Mouse (Mus musculus) T-cell, adult 2 months (primary cell): Measurements from ENCODE around the gene Synpo2.

Experiments
- DNase-seq: peaks from one replicate; pipeline ENCODE4 v3.0.0; 2022; ENCODE audit warnings: low spot score

Gene Synpo2

DNA sequence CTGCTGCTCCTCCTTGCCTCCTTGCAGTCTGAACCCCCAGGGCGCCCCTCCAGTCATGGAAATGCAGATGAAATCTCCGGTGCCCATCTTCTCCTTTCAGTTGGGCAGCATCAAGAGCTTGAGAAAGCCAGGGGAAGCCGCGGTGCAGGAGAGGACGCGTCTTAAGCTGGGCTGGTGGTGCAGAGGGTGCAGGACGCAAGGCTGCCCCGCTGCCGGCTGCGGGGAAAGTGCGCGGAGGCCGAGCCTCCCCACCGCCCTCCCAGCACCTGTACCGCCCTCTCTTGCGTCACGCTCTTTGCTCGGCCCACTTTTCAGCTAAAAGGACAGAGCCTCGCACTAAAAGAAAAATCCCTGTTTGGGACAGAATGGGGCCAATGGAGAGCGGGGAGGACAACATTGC is at the start of gene Synpo2:
TSS of gene Synpo2 (minus strand) at position 229 of the 400 bp plus-strand sequence.
- no peak for DNase-seq

DNA sequence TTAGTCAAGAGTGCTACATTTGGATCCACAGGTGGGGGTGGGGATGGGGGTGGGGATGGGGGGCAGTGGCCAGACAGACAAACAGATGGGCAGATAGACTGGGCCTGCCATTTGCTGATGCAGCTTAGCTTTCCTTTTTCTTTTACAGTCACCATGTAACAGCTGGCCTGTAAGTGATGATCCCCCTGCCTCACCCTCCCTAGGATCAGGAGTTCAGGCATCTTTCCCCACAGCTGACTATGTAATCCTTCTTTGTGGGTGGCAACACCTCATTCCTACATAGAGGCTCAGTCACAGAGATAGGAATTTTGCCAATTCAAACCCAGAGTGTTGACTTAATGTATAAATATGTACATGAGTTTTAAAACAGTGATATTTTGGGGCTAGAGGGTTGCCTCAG is 49.7 kb upstream of the Synpo2 start:
- DNase-seq = no peak

- DNase-seq = no peak
Measured at GRCm38 (mm10) chr3:123284284-123284683, 48.3 kb upstream of the Synpo2 start.

DNA sequence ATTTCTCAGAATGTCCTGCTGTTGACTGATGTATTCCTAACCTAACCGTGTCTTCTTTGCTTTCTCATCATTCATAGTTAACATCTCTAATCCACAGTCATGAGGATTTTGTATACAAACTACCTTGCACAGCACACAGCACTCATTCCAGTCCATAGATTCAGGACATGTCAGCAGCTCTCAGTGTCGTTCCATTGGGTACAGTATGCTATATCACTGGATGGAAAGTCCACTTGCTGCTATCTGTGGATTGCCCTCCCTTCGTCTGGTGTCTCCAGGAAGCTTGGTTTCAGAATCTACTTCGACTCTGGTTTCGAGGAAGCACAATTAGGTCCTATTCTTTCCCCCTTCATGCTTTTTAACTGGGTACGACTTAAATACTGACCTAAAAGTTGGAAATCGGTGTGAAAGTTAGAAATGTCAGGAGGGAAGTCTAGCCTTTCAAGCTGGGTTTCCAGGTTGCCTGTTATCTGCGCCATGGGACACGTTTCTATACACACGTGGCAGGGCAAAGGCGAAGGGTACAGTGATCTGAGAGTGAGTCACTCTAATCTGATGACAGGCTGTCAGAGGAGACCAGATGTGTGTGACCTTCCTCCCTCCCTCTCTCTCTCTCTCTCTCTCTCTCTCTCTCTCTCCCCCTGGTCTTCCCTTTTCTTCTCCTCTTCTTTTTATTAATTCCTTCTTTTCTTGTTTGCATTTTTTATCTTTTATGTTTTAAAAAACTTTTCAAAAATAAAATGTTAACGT is 47.1 kb upstream of the Synpo2 start:
- DNase-seq = no peak

- peak; percentile 47 for DNase-seq
Measured at GRCm38 (mm10) chr3:123267741-123268201, 31.8 kb upstream of the Synpo2 start.

DNA sequence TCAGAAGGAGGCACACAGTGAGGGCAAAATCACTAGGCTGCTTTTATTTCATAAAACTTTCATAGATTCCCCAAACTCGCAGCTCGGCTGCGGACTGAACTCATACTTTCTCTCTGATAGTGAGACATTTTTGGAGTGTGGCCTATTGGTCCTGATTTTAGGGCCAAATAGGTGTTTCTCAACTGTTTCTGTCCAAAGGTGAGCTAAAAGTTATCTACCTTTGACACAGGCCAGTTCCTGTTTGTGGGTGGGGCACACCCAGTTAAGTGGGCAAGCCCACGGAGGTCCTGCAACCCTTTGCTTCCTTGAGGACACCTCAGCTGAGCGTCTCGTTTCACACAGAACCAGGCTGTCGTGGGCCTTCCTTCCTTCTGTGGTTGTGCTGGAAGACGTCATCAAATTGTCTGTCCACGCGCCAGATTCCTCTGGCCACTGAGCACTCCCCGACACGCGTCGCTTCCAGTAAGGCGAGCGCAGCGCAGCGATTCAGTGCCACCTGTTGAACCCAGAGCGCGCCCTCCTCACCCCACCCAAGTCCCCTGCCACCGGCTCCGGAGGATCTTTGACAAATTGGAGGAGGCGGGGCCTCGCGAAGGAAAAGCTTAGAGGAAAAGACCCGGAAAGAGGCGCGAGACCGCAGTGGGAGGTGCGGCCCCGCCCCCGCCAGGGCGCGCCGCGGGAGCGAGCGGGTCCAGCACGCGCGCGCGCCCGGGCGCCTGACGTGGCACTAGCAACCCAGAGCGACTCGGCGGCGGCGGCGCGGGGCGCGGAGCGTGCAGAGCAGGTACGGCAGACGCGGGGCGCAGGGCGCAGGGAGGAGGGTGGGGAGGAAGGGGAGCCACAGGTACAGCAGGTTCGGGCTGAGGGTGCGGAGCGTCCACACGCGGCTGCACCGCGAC is 31.1 kb upstream of the Synpo2 start, which contains the start of gene Sec24d:
TSS of gene Sec24d (plus strand) at position 703 of the 899 bp plus-strand sequence.
- peak; percentile 87 for DNase-seq

DNA sequence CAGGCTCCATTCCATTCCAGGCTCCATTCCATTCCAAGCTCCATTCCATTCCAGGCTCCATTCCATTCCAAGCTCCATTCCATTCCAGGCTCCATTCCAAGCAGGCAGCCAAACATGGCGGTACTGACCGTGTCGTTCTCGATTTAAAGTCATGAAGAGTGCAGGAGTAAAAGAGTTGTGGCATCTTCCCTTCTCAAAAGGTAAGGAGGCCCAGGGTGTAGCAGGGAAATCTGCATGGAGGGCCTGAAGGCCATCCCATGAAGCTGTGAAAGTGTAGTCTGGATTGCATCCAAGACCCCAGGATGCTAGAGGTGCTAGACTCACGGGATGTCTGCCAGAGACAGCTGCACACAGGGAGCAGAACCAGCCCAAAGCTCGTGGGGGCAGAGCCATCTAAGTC is 28.8 kb upstream of the Synpo2 start:
- DNase-seq = no peak

DNA sequence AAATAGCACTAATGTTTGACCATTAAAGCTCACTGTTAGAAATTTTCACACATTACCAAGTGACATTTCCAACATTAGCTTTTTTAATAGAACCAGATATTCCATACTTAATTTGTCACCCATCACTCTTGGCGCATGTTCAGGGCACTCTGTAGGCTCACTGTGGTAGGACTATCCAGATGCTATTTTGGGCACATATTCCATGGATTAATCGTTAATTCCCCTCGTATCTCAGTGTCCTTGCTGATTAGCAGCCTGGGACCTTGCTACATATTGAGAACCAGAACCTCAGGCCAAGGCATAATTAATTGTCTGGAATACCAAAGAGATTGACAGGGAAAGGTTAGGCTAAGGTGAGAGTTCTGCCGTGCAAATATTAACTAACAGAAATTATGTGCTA is 22.8 kb upstream of the Synpo2 start:
- DNase-seq = no peak

DNA sequence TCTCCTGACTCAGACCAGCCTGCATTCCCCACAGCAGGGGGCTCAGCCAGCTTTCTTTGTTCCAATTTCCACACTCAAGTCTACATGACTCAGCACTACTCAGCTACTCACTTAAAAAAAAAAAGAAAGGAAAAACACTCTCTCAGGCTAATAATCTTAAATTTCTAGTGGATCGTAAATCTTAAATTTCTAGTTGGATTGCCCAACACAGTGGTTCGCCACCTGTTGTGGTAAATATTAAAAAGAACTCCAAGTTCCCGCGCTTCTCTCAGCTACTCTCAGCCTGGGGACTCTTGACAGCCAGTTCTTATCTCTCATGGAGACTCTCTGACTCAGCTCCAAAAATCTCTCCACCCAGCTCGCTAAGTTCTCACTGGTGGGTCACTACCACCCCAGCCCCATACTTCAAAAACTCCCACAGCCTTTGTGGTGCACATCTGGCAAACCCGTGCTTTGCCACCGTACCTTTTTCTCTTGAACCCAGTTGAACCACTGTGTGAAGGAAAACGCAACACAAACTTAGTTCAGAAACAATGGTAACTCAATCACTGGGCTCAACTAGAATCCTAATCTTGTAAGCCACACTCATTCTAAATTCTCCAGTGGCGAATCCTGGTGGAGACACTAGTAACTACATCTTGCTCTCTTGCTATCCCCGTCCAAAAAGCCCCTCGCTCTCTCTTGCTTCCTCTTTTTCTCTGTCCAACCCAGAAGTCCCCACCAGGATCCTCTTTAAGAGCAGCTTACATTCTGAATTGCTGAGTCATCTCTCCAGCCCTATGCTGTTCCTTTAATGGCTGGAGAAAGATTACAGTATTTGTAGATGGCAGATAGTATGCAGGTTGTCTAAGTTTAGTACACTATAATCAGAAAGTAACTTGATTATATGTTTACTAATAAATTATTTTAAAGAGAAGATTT is 20.5 kb upstream of the Synpo2 start:
- DNase-seq = no peak

- no peak for DNase-seq
Measured at GRCm38 (mm10) chr3:123245646-123246045, 9.7 kb upstream of the Synpo2 start.

DNA sequence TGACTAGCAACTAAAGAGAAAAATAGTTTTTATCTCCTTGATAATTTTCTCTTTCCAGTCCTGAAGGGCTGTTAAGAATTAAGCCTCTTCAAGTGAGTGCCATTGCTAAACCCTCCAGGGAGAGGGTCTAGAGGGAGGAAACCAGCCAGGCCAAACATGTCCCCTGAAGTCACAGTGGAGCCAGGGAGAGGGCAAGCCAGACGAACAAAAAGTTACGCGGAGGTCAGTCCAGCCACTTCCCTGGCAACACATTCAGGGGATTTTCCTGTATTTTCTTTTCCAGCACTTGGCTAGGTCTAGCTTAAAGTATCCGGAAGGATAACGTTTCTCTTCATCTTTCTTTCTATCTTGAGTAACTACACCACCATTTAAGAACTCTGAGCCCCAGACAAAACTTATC is 8.4 kb upstream of the Synpo2 start:
- DNase-seq = no peak

DNA sequence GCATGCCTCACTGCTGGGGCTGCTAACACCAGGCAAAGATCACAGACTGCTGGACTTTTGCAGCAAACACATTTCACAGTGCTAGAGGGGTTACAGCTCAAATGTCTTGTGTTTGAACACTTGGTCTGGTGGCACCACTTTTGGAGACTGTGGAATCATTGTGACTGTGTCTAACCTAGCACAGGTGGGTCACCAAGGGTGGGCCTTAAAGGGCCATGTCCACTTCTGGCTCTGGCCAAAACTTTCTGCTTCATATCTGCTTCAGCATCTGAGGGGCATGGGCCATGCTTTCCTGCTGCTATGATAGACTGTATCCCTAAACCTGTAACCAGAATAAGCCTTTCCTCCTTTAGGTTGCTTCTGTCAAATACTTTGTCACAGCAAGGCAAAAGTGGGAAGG is 1.5 kb upstream of the Synpo2 start:
- no peak for DNase-seq

- no peak for DNase-seq
Measured at GRCm38 (mm10) chr3:123237039-123237438, 1.1 kb upstream of the Synpo2 start.

DNA sequence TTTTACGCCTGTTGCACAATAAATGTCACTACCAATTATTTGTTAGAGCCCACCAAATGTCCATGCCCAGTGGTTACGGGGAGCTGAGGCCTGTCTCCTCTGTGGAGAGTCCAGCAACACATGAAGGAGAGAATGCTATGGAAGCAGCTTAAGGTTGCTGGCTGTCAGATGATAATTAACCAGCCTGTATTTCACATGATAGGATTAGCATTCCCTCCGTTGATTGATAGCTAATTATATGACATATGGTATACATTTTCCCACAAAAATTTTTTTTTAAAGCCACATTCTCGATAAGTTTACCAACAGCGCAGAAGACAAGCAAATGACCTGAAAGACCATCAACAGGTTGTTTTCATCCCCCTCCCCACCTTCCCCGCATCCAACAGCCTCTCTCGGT is 454 bp downstream of the Synpo2 start:
- no peak for DNase-seq

DNA sequence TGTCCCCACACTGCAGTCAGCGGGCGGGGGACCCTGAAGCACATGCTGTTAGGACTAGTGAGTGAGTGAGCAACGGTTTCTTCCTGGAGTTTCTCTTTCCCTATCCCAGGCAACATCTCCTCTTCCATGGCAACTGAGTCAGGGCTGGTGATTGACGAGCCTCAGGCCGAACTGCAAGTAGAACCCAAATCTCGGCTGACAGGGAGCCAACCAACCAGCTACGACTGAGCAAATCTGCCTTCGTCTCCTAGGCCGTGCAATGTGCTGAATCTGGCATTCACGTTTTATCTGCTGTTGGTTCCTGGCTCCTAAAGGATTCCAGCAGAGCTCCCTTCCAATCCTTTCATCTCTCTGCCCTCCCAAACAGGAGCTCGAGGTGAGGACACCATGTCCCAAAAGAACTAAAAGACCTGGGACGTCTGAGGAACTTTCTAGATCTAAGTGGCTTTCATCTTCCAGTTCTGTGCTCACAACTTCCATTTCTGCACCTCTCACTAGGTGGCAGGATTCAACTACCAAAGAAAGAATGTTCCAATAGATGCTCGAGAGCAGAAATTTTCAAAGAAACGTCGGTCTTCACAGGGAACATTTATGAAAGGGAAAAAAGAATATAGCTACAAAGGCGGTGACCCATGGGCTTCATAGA is 1.6 kb downstream of the Synpo2 start:
- DNase-seq = peak; percentile 5

GRCm38 (mm10) chr3:123231639-123232038 is 4.3 kb downstream of the Synpo2 start:
- DNase-seq = no peak

- DNase-seq = no peak
Measured at GRCm38 (mm10) chr3:123227276-123227675, 8.7 kb downstream of the Synpo2 start.

DNA sequence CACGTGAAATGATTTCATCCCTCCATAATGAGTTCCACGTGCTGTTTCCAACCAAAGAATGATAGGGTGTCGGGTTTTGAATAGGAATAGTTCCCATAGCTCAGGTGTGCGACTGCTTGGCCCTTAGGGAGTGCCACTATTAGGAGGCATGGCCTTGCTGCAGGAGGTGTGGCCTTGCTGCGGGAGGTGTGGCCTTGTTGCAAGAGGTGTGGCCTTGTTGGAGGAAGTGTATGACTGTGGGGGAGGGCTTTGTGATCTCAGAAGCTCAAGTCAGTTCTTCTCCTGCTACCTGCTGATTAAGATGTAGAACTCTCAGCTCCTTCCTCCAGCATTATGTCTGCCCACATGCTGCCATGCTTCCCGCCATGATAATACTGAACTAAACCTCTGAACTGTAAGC is 17.3 kb downstream of the Synpo2 start:
- DNase-seq = no peak

- no peak for DNase-seq
Measured at GRCm38 (mm10) chr3:123208891-123209290, 27.1 kb downstream of the Synpo2 start.

GRCm38 (mm10) chr3:123207386-123207785 is 28.6 kb downstream of the Synpo2 start:
- DNase-seq = no peak

GRCm38 (mm10) chr3:123205485-123205884 is 30.5 kb downstream of the Synpo2 start:
- DNase-seq = no peak
